Mouse (Mus musculus): Measurements from ENCODE around the gene Noc2l. TPM values are rescaled to one million over a fixed set of nuclear protein-coding genes. Genes with fewer than 3 reads are reported as not detected.
A peak's percentile ranks its signal among the peaks of the same experiment; 100 is the strongest.

The Noc2l gene
- polyA plus RNA-seq, 1 experiment, result 29.6 TPM

- TF ChIP-seq FLI1 (IDR thresholded peaks at IDR 0.05; ENCODE audit: low read length), result no peak
- no peak for TF ChIP-seq GATA1 (IDR thresholded peaks at IDR 0.05; ENCODE audit: borderline replicate concordance, low read length)
- Histone ChIP-seq H3K9me3 (no peaks in the 10 kb centered on the region), H3K27me3 (replicated peaks) (peaks cover 20% of the 10 kb centered on the region), H3K4me1 (peaks cover 31% of the 10 kb centered on the region), H3K36me3 (replicated peaks; ENCODE audit: low read length) (peaks cover 8% of the 10 kb centered on the region), H3K4me3 (replicated peaks) (peak within 1 kb of the TSS; percentile 86)
Measured at GRCm38 (mm10) chr4:156255078-156255839, 19.4 kb downstream of the Noc2l start, which contains the start of gene Samd11. Gene Samd11, minus strand, starts transcription at chr4:156255657.

Other genes starting within 250 kb of the Noc2l start
- 3.3 and 5.3 TPM in 2 replicates for gene B3galt6, start 243.4 kb upstream of the Noc2l start, polyA plus RNA-seq (2012; ENCODE audit: insufficient read depth, low replicate concordance)
- gene Sdf4, start 243.1 kb upstream of the Noc2l start, polyA plus RNA-seq (2012; ENCODE audit: insufficient read depth, low replicate concordance), result 29.6 and 45.2 TPM in 2 replicates
- gene Tnfrsf4, start 222.2 kb upstream of the Noc2l start, polyA plus RNA-seq (2012; ENCODE audit: insufficient read depth, low replicate concordance), result 2.3 and 9.4 TPM in 2 replicates
- 2.9 TPM in 1 of 2 replicates, not detected in the other for gene Tnfrsf18, start 209.8 kb upstream of the Noc2l start, polyA plus RNA-seq (2012; ENCODE audit: insufficient read depth, low replicate concordance)
- not detected in 2 replicates for gene Ttll10, start 176.6 kb upstream of the Noc2l start, polyA plus RNA-seq (2012; ENCODE audit: insufficient read depth, low replicate concordance)
- 1.6 and 2.1 TPM in 2 replicates for gene 9430015G10Rik, start 126.0 kb upstream of the Noc2l start, polyA plus RNA-seq (2012; ENCODE audit: insufficient read depth, low replicate concordance)
- 0.83 and 1.3 TPM in 2 replicates for gene Rnf223, start 105.5 kb upstream of the Noc2l start, polyA plus RNA-seq (2012; ENCODE audit: insufficient read depth, low replicate concordance)
- gene Agrn, start 38.5 kb upstream of the Noc2l start, polyA plus RNA-seq (2012; ENCODE audit: insufficient read depth, low replicate concordance), result 0.71 and 2.3 TPM in 2 replicates
- gene Isg15, start 35.2 kb upstream of the Noc2l start, polyA plus RNA-seq (2012; ENCODE audit: insufficient read depth, low replicate concordance), result 48.7 TPM in 1 of 2 replicates, not detected in the other
- gene AW011738, start 32.7 kb upstream of the Noc2l start, polyA plus RNA-seq (2012; ENCODE audit: insufficient read depth, low replicate concordance), result 0.89 and 3.4 TPM in 2 replicates
- gene Perm1, start 20.1 kb upstream of the Noc2l start, polyA plus RNA-seq (2012; ENCODE audit: insufficient read depth, low replicate concordance), result not detected in 2 replicates
- gene Plekhn1, start 1.2 kb upstream of the Noc2l start, polyA plus RNA-seq (2012; ENCODE audit: insufficient read depth, low replicate concordance), result 16.1 and 21.9 TPM in 2 replicates
- 2.5 TPM in 1 of 2 replicates, not detected in the other for gene Samd11, start 19.6 kb downstream of the Noc2l start, polyA plus RNA-seq (2012; ENCODE audit: insufficient read depth, low replicate concordance)
- gene Vmn2r-ps159, start 95.1 kb downstream of the Noc2l start, polyA plus RNA-seq (2012; ENCODE audit: insufficient read depth, low replicate concordance), result not detected in 2 replicates